Mouse (Mus musculus) thymus, adult 2 months (tissue): ENCODE data around the gene Kctd20. TPM values are rescaled to one million over a fixed set of nuclear protein-coding genes. Genes with fewer than 3 reads are reported as not detected.

Experiments
- DNase-seq: peaks from one replicate; pipeline ENCODE4 v3.0.0; 2021
- H3K27ac ChIP-seq: fragments of 200-500 bp; 2 replicates; pipeline ENCODE4 v1.5.1; 2012; ENCODE audit warnings: low read length, control low read depth; ENCODE audit not compliant: control insufficient read depth, insufficient read depth
- H3K27me3 ChIP-seq: fragments of 200-500 bp; 2 replicates; pipeline ENCODE4 v1.6.1; 2012; ENCODE audit warnings: mild to moderate bottlenecking, low read length, moderate library complexity, mixed read lengths; ENCODE audit not compliant: control insufficient read depth, insufficient read depth
- H3K36me3 ChIP-seq: fragments of 200-500 bp; 2 replicates; pipeline ENCODE4 v1.6.1; 2012; ENCODE audit warnings: mild to moderate bottlenecking, low read length, moderate library complexity; ENCODE audit not compliant: control insufficient read depth, insufficient read depth
- H3K4me1 ChIP-seq: fragments of 200-500 bp; replicated peaks from 2 replicates; pipeline ENCODE4 v1.6.1; 2012; ENCODE audit warnings: low read length; ENCODE audit not compliant: control insufficient read depth, insufficient read depth
- H3K4me3 ChIP-seq: fragments of 200-500 bp; 2 replicates; pipeline ENCODE4 v1.5.1; 2012; ENCODE audit warnings: mild to moderate bottlenecking, low read length, control low read depth, moderate library complexity; ENCODE audit not compliant: control insufficient read depth, insufficient read depth
- CTCF ChIP-seq: fragments of 200-500 bp; IDR thresholded peaks from 2 replicates; pipeline ENCODE4 v1.5.1; 2012; ENCODE audit warnings: mild to moderate bottlenecking, control low read depth, low read length, moderate library complexity, borderline replicate concordance; ENCODE audit not compliant: control insufficient read depth, poor library complexity, insufficient read depth; ENCODE audit errors: extremely low read depth
- POLR2A ChIP-seq: fragments of 200-500 bp; IDR thresholded peaks from 2 replicates; pipeline ENCODE4 v1.6.1; 2012; ENCODE audit warnings: mild to moderate bottlenecking, low read length, control low read depth, moderate library complexity; ENCODE audit not compliant: control insufficient read depth, poor library complexity, insufficient read depth; ENCODE audit errors: extremely low read depth
- WGBS: fragments of 180-500 bp; shearing (Covaris S2); methylation state at CpG from one replicate; pipeline ENCODE4 v1.1.7; 2018; 5-methylcytosine and 5-hydroxymethylcytosine counted together
- polyA plus RNA-seq: library from polyadenylated mRNA; depleted of rRNA; stranded (reverse); fragments of >200 nt; gene quantifications from 2 replicates; pipeline ENCODE4 v1.2.3, GENCODE M21; 2012

Kctd20 gene
- polyA plus RNA-seq, 1 experiment, result 60.8 TPM

GRCm38 (mm10) chr17:29005002-29005401 is 53.3 kb downstream of the Kctd20 start:
- 100% methylated on average over 3 of the region's 3 CpGs for WGBS
- no peak for TF ChIP-seq CTCF
- TF ChIP-seq POLR2A, result no peak
- no peak for DNase-seq
- no peak overlapping the region for H3K4me3 ChIP-seq
- H3K27ac ChIP-seq, result no peak overlapping the region
- H3K36me3 ChIP-seq, result peaks cover 10% of the 10 kb centered on the region
- H3K27me3 ChIP-seq, result no peaks in the 10 kb centered on the region
- peaks cover 25% of the 10 kb centered on the region for H3K4me1 ChIP-seq

GRCm38 (mm10) chr17:29006812-29007211 is 55.1 kb downstream of the Kctd20 start:
- H3K4me1 ChIP-seq, result peaks cover 21% of the 10 kb centered on the region
- DNase-seq, result peak; percentile 11
- 4% methylated on average over 7 of the region's 7 CpGs for WGBS
- H3K4me3 ChIP-seq, result peak overlapping the region; percentile 97
- peak overlapping the region; percentile 92 for H3K27ac ChIP-seq
- TF ChIP-seq POLR2A (no peak), CTCF (no peak)
- H3K36me3 ChIP-seq, result no peaks in the 10 kb centered on the region
- H3K27me3 ChIP-seq, result no peaks in the 10 kb centered on the region

GRCm38 (mm10) chr17:29007243-29007640 is 55.5 kb downstream of the Kctd20 start:
- Histone ChIP-seq H3K4me3 (peak overlapping the region; percentile 97), H3K27me3 (no peaks in the 10 kb centered on the region), H3K4me1 (peaks cover 21% of the 10 kb centered on the region), H3K27ac (peak overlapping the region; percentile 92), H3K36me3 (no peaks in the 10 kb centered on the region)
- peak; percentile 51 for DNase-seq
- TF ChIP-seq CTCF, result no peak
- TF ChIP-seq POLR2A, result no peak
- under 1% methylated on average over 19 of the region's 19 CpGs for WGBS

- Histone ChIP-seq H3K36me3 (no peaks in the 10 kb centered on the region), H3K4me3 (peak within 1 kb of the TSS; percentile 97), H3K4me1 (peaks cover 21% of the 10 kb centered on the region), H3K27me3 (no peaks in the 10 kb centered on the region), H3K27ac (peak within 1 kb of the TSS; percentile 92)
- peak; percentile 58; the same call in 1 of the 2 replicates for TF ChIP-seq CTCF
- peak; percentile 96 for TF ChIP-seq POLR2A
- DNase-seq, result peak; percentile 97
- WGBS, result under 1% methylated on average over 65 of the region's 65 CpGs
These were observed 56.0 kb downstream of the Kctd20 start, which contains the start of gene Stk38 for GRCm38 (mm10) chr17:29007641-29008325. Gene Stk38, minus strand, starts transcription at chr17:29007995.

GRCm38 (mm10) chr17:29008326-29008650 is 56.5 kb downstream of the Kctd20 start:
- H3K27ac ChIP-seq, result peak overlapping the region; percentile 76
- H3K36me3 ChIP-seq, result no peaks in the 10 kb centered on the region
- peak overlapping the region; percentile 97; the same call in 1 of the 2 replicates for H3K4me3 ChIP-seq
- H3K4me1 ChIP-seq, result peaks cover 17% of the 10 kb centered on the region
- TF ChIP-seq CTCF, result no peak
- TF ChIP-seq POLR2A, result no peak
- DNase-seq, result no peak
- WGBS, result 22% methylated on average over 8 of the region's 8 CpGs
- no peaks in the 10 kb centered on the region for H3K27me3 ChIP-seq

GRCm38 (mm10) chr17:29009181-29009580 is 57.4 kb downstream of the Kctd20 start:
- no peak for TF ChIP-seq CTCF
- TF ChIP-seq POLR2A, result no peak
- Histone ChIP-seq H3K36me3 (no peaks in the 10 kb centered on the region), H3K27ac (no peak overlapping the region), H3K4me3 (no peak overlapping the region), H3K27me3 (no peaks in the 10 kb centered on the region), H3K4me1 (peaks cover 14% of the 10 kb centered on the region)
- 83% methylated on average over 4 of the region's 4 CpGs for WGBS
- DNase-seq, result no peak

DNA sequence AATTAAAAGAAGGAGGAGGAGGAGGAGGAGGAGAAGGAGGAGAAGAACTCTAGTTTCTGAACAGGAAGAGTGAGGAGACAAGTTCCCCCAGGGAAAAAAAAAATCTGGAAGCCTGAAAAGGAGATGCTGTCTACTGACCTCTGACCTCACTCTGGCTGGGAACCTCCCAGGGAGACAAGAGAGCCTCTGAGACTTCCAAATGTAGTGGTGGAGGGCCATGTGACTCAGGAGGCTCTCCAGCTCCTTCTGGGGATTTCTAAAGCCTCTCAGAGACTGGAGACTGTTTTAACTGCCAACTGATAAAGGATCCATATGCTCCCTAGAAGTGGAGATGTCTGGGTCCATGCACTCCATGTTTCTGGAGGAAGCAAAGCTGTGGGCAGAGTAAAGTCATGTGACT is 62.5 kb downstream of the Kctd20 start:
- Histone ChIP-seq H3K36me3 (no peaks in the 10 kb centered on the region), H3K4me1 (no peaks in the 10 kb centered on the region), H3K4me3 (no peak overlapping the region), H3K27me3 (no peaks in the 10 kb centered on the region), H3K27ac (no peak overlapping the region)
- TF ChIP-seq CTCF (no peak), POLR2A (no peak)
- DNase-seq, result no peak
